Mouse (Mus musculus): Measurements from ENCODE around the gene March5. TPM values are rescaled to one million over a fixed set of nuclear protein-coding genes. Genes with fewer than 3 reads are reported as not detected.
"Not testable (repeated sequence)": the region's sequence is repeated elsewhere in the genome, so short reads cannot be mapped to it uniquely, and the experiment has no call there.

The March5 gene
- polyA plus RNA-seq, 2 experiments from 2014 or later: 12.4 to 12.7 TPM

DNA sequence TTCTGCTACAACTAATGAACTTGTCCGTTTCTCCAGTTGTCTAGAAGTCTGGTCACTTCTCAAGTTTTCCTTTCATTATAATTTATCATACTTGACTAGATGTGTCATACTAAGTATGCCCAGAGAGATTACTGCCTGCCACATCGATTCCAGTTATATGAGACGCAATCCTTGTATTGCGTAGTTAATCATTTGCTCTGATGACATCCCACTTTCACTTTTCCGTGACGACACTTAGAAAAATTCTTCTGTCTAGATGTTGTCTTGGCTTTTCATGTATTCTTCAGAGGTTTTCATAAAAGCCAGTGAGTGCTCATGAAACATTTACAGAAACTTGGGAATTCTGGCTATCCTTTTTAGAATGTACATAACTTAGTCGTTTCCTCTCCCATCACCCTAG lies 1.6 kb downstream of the March5 start:
- no peak for ATAC-seq

DNA sequence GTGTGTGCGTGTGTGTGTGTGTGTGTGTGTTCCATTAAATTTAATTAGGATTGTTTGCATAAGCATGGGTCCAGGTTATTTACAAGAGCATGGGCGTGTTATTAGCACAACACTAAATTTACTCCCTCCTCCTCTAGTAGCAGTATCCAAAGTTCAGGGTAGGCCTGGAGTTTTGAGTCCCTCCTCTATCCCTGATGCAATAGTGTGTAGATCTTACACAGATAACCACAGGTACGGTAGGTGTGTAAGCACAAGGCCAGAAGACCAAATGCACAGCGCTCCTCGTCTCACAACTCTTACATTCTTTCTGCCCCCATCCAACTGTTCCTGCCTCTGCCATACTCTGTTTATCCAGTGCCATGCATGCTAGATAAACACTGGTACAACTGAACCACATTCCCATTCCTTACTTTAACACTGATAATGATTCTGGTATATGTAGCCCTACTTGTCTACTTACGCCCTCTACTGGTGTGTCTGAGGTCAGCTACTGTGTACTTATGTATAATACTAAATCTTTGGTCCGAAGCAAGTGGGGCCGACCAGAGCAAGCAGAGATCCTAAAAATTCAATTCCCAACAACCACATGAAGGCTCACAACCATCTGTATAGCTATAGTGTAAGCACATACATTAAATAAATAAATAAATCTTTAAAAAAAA lies 2.3 kb downstream of the March5 start:
- no peak for ATAC-seq

DNA sequence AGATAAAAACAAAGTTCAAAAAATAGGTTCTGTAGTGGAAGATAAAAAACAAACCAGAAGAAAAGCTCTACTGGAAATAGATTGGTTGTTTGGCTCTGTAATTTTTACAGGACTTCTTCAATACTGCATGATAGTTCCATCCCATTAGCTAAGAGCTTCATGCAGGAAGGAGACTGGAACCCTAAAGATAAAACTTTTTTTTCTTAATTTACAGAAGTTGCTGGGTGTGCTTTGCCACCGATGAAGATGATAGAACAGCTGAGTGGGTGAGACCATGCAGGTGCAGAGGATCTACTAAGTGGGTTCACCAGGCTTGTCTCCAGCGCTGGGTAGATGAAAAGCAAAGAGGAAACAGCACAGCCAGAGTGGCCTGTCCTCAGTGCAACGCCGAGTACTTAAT lies 3.1 kb downstream of the March5 start:
- ATAC-seq: no peak

DNA sequence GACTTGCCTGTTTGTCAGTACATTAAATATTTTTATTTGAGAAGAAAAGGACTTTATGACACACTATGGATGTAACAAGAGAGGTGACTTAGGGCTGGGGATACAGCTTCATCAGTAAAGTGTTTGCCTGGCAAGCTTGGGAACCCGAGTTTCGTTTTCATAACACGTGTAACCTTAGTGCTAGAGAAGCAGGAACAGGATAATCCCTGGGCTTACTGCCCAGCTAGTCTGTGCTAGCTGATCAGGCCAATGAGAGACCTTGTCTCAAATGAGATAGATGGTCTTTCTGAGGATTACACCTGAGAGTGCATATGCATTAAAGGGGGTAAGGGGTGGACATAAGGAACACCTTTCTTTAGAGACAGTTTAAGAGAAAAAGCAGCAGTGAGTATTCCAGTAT lies 4.1 kb downstream of the March5 start:
- no peak for ATAC-seq

DNA sequence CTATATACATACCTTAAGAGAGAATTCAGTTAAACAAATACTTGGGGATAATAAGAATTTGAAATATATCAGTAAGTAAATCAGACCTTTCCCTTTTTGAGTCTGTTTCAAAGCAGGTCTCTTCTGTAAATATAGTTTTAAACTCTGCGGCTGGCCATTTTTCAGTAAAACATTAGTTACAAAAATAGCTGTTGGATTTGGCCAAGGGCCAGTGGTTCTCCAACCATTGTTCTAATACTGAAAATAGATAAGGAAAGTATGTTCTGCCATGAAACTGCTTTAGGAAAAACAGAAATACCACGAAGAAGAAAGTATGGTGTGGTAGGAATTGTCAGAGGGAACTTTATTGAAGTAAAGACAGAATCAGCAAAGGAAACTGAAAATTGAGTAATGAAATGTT lies 7.4 kb downstream of the March5 start:
- ATAC-seq: no peak

DNA sequence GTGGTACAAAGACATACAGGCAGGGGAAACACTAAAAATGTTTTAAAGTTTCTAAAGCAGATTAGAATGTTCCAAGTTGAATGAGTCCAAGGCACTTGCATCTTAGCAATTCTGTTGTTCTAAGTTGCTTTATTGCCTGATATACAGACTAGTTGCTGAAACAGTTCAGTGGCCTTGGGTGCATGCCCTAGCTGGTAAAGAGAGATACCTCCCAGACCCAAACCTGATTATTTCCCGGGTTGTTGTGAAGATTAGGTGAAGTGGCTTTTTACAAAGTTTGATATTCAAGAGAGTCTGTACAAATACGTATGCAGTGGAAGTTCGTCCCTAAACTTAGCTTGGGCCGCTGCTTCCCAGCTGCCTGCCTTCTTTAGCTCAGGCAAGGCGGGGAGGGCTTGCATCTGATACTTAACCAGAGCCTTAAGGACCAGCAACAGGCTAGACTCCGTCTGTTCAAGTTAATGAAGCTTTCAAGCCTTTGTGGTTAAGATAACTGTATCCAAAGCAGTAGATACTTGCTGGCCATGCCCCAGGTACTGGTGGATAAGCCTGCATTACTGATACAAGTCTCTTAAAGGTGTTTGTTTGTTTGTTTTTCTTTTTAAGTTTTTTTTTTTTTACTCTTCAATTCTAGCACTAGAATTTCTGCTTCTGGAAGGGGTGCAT lies 18.0 kb downstream of the March5 start:
- ATAC-seq: no peak

DNA sequence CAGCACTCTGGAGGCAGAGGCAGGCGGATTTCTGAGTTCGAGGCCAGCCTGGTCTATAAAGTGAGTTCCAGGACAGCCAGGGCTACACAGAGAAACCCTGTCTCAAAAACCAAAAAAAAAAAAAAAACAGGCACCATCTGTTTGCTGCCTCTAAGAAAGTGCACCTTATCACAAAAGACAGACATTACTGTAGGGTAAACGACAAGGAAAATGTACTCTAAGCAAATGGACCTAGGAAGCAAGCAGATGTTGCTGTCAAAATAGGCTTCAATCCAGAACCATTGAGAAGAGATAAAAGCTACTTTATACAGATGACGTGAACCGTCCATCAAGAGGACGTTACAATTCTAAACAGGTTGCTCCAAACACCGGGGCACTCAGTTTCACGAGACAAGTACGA lies 25.3 kb downstream of the March5 start:
- not testable (repeated sequence) for ATAC-seq

DNA sequence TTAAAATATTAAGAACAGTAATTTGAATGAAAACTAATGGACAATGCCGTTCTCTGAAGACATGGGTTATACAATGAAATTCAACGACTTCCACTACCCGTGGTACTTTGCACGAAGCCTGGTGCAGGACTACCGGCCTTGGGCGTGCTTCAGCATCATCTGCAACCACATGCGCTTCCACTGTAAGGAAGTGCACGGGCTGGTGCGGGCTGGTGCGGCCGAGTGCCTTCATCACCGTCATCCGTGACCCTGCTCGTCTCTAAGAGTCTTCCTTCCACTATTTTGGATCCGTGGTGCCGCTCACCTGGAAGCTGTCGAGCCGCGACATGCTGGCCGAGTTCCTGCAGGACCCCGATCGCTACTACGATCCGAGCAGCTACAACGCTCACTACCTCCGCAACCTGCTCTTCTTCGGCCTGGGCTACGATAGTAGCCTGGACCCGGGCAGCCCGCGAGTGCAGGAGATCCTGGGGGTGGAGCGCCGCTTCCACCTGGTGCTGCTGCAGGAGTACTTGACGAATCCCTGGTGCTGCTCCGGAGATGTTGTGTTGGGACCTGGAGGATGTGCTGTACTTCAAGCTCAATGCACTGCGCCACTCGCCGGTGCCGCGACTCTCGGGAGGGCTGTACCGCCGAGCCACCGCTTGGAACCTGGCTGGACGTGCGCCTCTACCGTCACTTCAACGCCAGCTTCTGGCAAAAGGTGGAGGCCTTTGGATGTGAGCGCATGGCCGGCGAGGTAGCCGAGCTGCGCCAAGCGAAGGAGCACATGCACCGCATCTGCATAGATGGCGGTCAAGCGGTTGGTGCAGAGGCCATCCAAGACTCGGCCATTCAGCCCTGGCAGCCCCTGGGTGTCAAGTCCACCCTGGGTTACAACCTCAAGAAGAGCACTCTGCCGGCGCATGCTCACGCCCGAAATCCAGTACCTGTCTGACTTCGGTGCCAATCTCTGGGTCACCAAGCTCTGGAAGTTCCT lies 26.5 kb downstream of the March5 start:
- ATAC-seq: no peak

DNA sequence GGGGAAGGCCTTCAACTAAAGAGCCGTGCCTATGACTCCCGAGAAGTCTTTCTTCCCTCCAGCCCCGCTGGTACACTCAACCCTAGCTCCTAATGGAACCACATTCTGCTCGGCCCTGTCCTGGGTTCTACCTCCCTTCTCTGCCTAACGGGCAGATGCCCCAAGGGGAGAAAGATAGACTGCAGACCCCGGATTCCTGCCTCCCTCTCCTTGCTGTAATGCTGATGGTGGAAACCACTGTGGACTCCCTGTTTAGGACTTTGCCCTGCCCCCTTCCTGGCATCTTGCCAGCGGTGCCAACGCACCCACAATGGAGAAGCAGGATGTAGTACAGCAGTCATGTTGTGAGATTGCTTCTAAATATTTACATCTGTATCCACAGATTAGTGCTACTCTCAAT lies 28.5 kb downstream of the March5 start:
- ATAC-seq: no peak

DNA sequence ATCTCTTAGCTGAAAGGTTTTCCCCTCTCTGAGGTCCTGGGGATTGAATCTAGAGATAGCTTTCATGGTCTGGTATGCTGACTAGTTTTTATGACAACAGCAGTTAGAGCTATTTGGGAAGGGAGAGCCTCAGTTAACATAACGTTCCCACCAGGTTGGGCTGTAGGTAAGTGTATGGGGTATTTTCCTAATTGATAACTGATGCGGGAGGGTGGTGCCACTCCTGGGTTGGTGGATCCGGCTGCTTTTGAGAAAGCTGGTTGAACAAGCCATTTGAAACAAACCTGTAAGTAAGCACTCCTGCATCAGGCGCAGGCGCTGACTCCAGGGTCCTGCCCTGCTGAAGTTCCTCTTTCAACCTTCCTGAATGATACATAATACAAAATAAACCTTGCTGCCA lies 30.0 kb downstream of the March5 start:
- no peak for ATAC-seq

DNA sequence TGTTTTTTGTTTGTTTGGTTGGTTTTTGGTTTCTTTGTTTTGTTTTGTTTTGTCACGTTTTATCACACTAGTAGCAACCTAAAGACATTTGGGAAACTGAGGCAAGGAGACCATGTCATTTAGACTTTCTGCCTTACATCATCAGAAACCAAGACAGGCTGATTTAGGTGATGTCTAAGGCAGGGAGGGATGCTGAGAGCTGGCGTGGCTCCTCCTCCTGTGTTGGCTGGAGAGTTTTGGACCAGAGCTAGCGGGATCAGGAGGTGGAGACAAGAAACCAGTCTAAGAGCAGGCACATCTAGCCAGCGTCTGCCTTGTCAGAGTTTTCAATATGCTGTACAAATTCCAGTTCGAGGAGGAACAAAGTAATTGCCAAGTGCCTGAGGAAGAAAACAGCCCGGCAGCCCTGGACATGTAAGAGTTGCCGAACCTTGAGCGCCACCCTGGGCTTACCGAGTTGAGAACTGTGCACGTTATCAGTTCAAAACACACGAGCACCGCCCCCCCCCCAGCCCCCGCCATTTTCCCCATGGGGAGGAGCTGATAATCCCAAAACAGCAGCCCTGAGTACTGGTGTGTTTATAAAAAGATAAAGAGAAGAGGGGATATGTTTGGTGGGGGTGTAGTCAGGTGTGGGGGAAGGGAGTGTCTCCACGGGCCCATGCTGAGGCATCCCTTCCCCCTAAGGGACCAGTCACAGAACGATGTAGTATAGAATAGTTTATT lies 30.5 kb downstream of the March5 start:
- ATAC-seq: no peak

DNA sequence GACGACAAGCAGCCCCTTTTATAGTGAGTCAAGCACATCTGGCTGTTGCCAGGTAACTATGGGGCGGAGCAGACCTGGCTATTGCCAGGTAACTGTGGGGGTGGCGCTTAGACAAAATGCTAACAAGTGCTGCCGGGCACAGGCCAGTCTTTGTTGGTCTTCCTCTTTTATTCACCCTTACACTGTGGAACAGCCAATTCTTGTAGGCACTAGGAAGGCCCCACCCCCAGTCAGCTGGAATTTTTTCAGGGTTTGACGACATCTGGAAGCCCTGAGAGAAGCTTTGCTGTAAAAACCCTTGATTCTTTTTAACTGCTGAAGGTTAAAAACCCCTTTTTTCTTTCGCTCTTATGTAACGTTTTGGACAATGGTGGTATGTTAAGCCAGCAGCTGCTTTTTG lies 31.3 kb downstream of the March5 start:
- no peak for ATAC-seq

DNA sequence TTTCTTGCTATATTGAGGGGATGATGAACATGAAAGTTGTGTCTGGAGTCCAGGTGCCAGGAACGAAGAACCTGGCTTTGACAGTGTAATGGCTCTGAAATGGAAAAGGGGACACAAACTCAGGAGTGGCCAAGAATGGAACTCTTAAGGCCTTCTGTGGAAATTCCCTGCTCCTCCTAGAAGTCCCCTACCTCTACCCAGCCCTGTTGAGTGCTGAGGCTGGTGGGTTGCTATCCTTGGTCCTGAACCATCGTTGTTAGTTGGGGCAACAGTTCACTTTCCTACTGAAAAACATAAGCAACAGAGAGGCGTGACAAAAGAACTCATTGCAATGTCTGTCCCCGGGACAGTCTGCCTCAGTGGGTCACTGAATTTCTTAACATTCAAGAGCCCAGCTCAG lies 31.8 kb downstream of the March5 start:
- ATAC-seq: no peak

DNA sequence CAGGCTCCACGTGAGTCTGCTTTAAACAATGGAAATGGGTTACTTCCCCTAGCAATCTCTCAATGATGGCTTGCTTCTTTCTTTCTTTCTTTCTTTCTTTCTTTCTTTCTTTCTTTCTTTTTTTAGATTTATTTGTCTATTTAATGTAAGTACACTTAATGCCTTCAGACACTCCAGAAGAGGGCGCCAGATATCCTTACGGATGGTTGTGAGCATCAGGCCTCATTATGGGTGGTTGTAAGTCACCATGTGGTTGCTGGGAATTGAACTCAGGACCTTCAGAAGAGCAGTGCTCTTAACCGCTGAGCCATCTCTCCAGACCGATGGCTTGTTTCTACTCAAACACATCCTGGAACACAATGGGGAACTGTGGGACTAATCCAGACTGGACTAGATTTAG lies 33.9 kb downstream of the March5 start:
- no peak for ATAC-seq

DNA sequence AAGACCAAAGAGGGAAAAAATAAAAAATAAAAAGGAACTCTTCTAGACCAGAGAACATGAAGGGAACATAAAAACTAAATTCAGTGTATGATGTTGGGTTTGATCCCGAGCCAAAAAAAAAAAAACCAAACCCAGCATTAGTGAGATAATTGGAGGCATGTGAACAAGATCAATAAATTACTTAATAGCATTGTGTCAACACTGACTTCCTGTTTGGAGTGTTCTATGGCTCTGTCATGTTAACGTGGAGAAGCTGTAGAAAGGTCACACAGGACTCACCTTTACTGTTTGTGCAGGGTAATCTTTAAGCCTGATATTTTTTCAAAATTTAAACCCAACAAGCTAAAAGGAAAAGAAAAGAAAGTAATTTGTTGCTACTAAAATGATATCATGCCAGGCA lies 35.4 kb downstream of the March5 start:
- ATAC-seq: no peak

DNA sequence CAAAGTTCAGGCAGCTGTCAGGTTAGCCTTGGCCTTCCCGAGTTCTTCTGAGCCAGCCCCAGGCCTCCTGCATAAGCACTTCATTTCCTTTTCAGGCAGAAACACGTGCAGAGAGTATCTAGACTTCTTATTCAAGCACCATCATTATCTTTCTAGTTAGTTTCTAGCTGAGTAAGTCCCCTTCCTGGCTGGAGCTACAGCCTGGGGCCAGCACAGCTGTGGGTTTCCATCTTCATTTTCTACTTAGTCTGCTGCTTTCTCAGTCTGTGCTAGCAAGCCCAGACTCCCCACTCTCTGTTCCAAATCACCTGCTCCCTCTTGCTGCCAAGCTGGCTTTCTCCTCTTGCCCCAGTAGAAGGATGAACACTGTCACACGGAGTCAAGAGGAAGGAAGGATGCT lies 39.5 kb downstream of the March5 start:
- no peak for ATAC-seq

DNA sequence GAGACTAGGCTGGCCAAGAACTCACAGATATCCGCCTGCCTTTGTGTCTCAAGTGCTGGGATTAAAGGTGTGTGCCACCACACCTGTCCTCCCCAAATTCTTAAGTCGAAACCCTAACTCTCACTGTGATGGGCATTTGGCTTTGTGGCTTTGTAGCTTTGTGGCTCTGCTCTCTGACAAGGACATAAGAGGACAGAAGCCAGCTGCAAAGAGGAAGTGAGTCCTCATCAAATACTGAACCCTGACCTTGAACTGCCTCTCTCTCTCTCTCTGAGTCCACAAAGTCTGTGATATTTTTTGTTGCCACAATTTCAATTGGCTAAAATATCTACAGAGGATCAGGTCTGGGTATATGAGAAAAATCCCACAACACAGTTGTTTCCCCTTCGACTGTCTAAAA lies 40.9 kb downstream of the March5 start:
- no peak for ATAC-seq

DNA sequence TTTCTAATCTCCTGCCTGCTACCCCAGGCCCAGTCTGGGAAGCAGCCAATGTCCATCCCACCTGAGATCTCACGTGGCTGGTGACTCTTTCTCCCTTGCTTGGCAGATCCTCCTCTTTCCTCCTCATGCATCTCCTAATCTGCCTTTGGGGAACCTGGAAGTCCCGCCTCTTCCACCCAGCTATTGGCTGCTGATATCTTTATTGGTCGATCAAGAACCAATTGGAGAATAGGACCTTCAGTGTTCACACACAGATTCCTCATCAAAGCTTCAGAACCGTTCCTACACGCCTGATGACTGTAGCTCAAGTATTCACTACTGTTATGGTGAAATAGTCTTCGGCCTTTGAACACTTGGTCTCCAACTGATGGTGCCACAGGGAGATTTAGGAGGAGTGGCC lies 44.8 kb downstream of the March5 start:
- no peak for ATAC-seq

DNA sequence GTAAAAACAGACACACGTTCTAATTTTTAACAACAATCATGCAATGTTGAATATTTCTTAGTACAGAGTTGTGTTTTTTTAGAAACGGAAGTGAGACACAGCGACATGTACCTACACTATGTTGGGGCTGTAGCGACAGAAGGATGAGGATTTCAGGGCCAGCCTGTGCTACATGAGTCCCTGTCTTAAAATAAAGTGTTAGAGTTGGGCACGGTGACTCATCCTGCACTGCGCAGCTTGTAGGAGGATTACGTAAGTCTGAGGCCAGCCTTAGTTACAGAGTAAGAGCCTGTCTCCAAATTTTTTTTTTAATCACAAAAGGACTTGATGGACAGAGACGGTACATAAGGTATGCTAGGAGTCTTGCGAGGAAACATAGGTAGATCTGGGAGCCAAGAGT lies 48.0 kb downstream of the March5 start:
- ATAC-seq: no peak

DNA sequence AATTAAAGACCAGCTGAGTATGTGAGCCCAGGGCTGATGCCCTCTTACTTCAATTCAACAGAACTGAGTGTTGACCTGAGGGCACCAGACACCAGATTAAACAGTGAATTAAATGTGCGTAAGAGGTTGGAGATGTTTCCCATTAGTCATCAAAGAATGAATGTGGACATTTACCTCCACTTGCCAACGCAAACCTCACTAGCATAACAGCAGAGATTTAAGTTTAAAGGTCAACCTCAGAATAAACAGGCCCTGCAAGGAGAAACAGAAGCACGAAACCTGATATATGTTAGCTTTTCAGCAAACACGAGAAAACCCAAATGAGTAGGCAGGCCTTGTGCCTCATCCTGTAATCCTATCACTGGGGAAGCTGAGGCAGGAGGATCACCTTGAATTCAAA lies 55.0 kb downstream of the March5 start:
- ATAC-seq: no peak

DNA sequence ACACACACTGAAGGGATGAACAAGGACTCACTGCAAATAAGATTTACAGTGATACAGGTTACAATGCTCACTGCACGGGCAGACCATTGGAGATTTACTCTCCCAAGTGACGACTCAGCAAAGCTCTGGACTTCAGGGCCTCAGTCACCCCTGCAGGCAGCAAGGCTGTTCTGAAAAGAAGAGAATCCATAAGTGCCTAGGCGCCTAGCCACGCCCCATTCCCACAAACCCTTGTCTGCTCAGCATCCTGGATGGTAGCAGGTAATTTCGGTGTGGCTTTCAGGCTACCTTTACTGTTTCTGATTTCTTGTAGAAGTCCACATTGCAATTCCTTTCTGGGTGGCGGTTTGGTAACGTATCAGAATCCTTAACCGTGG lies 56.2 kb downstream of the March5 start:
- no peak for ATAC-seq

DNA sequence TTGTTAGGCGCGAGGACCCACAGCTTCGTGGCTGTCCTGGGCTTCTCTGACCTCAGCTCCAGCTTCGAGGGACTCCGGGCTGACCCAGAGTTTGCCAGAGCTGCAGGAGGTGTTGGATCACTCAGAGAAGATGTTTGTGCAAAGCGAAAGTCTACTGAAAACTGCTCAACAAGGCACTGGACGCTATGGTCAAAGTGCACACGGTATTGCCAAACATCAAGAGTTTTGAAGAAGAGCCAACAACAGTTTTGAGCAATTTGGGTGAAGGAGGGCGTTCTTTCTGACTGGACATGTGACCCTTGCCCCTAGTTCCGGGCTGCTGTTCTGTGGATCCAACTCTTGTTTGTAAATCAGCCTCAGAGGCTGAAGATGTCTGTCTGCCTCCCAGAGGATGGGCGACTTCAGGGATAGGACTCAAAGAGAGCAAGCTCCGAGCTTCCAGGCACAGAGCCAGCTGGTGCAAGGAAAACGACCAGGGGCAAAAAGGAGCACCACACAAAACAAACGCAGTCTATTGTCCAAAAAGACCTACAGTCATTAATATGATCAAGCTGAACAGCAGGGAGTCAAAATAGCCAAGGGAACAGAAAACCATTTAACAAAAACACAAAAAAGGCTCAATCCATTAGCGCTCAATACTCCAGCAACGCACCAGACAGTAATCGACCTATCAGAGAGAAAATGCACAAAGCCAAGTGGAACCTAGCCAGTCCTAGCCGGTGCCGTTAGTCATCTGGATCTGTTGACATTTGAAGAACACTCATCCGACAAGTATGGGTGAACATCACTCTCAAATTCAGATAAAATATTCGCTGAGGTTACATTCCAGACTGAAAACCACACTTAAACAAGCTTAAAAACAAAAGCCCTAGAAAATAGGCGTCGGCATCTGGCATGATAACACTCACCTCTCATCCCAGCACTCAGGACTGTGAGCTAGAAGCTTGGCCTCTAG lies 56.9 kb downstream of the March5 start:
- ATAC-seq: no peak

Data from activated CD4-positive, CD25-positive, alpha-beta regulatory T cell, adult 4 months (primary cell).